Mouse (Mus musculus): ENCODE measurements around the gene Ptges2.

- TF ChIP-seq CTCF (IDR thresholded peaks at IDR 0.05; ENCODE audit: low read depth) = no peak
- no peak for TF ChIP-seq EP300 (optimal IDR thresholded peaks at IDR 0.05)
Measured at GRCm38 (mm10) chr2:32380001-32380500, 15.6 kb upstream of the Ptges2 start.
